Mouse (Mus musculus) large intestine, adult 2 months (tissue): ENCODE data around the gene Uqcrfs1. TPM values are rescaled to one million over a fixed set of nuclear protein-coding genes. Genes with fewer than 3 reads are reported as not detected.

Source experiments
- DNase-seq: peaks from one replicate; pipeline ENCODE4 v3.0.0-alpha.2; 2012; ENCODE audit warnings: low read depth, low spot score
- WGBS: fragments of 180-500 bp; shearing (Covaris S2); methylation state at CpG from one replicate; pipeline ENCODE4 v1.1.7; 2018; 5-methylcytosine and 5-hydroxymethylcytosine counted together
- polyA plus RNA-seq: library from polyadenylated mRNA; depleted of rRNA; stranded (reverse); fragments of >200 nt; gene quantifications from 2 replicates; pipeline ENCODE4 v1.2.3, GENCODE M21; 2012; rRNA removed

Uqcrfs1 gene
- 174 and 224 TPM in 2 replicates for polyA plus RNA-seq

- DNase-seq = peak; percentile 92
Measured at GRCm38 (mm10) chr13:30544856-30545604, at the start of gene Uqcrfs1. Gene Uqcrfs1, minus strand, starts transcription at chr13:30545362.

GRCm38 (mm10) chr13:30585786-30586185 is 40.6 kb upstream of the Uqcrfs1 start:
- DNase-seq = no peak
- 79% methylated on average over 3 of the region's 3 CpGs for WGBS

More at GRCm38 (mm10) chr13:30544856-30545604, at the start of gene Uqcrfs1:
- WGBS = under 1% methylated on average over 82 of the region's 82 CpGs

DNA sequence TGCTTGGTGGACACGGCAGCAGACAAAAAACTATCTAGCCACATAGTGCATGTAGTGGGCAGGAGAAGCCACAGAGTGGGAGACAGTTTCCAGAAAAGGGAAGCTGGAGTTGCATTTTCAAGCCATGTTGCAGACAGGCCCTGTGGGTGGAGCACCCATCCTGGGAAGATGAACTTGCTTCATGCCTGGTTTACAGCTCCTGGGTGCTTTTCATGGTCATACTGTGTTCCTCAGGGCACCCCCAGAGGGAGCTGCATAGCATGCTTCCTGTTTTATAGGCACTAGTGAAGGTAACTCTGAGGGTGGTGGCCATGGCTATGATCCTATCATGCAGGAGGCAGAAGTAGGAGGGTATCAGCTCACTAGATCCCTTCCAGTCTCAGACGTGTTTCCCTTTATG is 37.4 kb upstream of the Uqcrfs1 start:
- DNase-seq = no peak
- WGBS = 67% methylated on average over 2 of the region's 2 CpGs

GRCm38 (mm10) chr13:30578806-30579205 is 33.6 kb upstream of the Uqcrfs1 start:
- 62% methylated on average over 2 of the region's 2 CpGs for WGBS
- DNase-seq = no peak

DNA sequence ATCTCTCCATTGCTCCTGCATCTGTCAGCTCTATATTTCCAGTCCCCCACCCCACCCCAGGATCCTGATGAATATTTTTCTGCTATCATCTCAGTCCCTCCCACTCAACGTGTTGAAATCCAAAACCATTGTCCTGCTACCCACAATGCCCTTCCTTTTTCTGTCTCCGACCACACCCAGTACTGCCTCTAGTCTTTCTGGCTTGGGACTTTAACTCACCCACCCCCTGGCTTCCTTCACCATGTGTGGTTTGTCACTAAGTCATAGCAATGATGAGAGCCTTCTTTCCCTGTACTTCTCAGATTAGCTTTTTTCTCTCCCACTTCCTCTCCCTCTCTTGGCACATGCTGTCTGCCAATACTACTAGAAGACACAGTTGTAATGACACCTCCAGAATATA is 31.7 kb upstream of the Uqcrfs1 start:
- DNase-seq = no peak
- 51% methylated on average over 2 of the region's 2 CpGs for WGBS

- DNase-seq = no peak
- 79% methylated on average over 4 of the region's 4 CpGs for WGBS
Measured at GRCm38 (mm10) chr13:30572971-30573370, 27.8 kb upstream of the Uqcrfs1 start.

GRCm38 (mm10) chr13:30570182-30570581 is 25.0 kb upstream of the Uqcrfs1 start:
- no peak for DNase-seq
- 71% methylated on average over 1 of the region's 1 CpGs for WGBS

DNA sequence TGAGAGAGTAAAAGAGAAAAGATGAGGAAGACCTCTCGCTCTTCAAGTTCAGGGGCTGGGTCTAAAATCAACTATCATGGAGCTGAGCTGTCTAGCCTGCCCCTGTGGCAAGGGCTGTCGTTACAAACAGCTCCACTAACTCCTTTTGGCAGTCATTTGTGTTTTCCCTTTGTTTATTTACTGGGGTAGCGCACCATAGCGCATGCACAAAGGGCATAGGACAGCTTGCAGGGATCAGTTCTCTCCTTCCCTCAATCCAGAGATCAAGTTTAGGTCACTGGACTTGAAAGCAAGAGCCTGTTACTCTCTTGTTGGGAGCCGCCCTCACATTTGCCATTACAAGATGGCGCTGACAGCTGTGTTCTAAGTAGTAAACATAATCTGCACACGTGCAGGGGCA is 22.4 kb upstream of the Uqcrfs1 start:
- 74% methylated on average over 7 of the region's 7 CpGs for WGBS

DNA sequence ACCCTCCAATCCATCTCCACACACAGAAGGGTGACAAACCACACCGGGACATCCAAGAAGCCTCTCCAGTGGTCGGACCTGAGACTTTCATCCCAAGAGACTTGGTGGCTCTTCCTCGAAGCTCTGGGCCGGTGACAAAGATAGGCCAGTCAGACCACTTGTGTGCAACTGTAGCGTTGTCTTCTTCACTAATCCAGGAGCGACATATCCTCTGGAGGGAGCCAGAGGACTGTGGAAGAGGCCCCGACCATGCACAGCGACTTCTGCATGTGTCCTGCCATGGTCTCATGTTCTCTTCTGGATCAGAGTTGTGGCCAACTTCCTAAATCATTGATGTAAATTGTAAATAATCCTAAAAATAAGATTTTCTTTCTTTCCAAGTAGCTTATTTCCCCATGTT is 21.6 kb upstream of the Uqcrfs1 start:
- 48% methylated on average over 8 of the region's 8 CpGs for WGBS
- no peak for DNase-seq

More for the DNA sequence above, 22.4 kb upstream of the Uqcrfs1 start:
- DNase-seq = no peak

DNA sequence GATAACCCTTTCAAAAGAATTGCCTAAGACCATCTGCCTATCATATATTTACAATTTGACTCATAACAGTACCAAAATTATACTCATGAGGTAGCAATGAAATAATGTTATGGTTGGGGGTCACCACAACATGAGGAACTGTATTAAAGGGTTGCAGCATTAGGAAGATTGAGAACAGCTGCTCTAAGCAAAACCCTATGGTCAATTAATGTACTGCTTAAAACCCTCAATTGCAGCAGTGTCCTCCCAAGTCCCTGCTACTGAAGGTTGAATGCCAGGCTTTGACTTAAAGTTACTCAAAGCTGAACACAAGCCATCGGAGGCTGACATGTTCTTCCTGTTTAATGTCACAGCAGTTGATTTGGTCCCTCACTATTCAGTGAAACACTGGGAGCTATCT is 15.4 kb upstream of the Uqcrfs1 start:
- DNase-seq = no peak

DNA sequence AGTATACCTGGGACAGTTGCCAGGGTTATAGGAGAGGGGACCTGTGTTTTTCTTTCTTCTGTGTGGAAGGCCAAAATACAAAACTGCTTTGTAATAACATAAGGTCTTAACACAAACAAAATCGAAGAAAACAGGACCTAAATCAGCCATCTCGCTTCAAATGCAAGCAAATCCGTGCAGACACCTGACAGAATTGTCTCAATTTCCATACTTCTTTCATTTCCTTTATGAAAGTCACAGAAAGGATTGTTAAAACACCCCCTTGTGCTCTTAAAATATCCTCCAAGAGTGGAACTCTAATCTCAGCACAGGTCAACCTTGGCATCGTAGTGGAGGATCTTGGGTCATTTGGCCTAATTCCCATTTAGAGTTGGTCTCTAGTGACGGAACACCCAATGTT is 14.9 kb upstream of the Uqcrfs1 start:
- 86% methylated on average over 5 of the region's 5 CpGs for WGBS
- DNase-seq = no peak

More for the DNA sequence above, 15.4 kb upstream of the Uqcrfs1 start:
- WGBS = 75% methylated on average over 1 of the region's 1 CpGs

- DNase-seq = no peak
Measured at GRCm38 (mm10) chr13:30557751-30558150, 12.6 kb upstream of the Uqcrfs1 start.

DNA sequence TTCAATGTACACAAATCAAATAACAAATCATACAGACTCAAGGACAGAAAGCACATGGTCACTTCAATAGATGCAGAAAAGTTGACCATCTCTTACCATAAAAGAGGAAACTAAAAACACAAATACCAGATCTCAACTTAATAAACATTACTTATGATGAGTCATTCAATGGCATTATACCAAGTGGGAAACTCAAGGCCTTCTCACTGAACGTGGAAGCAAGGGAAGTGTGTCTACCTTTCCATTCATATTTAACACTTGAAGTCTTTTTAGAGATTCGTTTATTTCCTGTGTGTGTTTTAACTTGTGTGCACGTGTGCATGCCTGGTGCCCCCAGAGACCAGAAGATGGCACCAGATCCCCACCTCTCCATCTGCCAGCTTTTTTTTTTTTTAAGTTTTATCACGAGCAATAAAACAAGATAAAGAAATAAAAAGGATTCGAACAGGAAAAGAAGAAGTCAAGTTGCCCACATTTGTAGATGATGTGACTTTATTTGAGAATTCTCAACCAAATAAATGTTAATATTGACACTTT is 8.0 kb upstream of the Uqcrfs1 start:
- DNase-seq = no peak
- WGBS = 5% methylated on average over 5 of the region's 5 CpGs

More at GRCm38 (mm10) chr13:30557751-30558150, 12.6 kb upstream of the Uqcrfs1 start:
- WGBS = 74% methylated on average over 2 of the region's 2 CpGs

GRCm38 (mm10) chr13:30549339-30549738 is 4.2 kb upstream of the Uqcrfs1 start:
- 76% methylated on average over 5 of the region's 5 CpGs for WGBS
- no peak for DNase-seq

GRCm38 (mm10) chr13:30548835-30549234 is 3.7 kb upstream of the Uqcrfs1 start:
- DNase-seq = peak; percentile 67
- 7% methylated on average over 2 of the region's 2 CpGs for WGBS

DNA sequence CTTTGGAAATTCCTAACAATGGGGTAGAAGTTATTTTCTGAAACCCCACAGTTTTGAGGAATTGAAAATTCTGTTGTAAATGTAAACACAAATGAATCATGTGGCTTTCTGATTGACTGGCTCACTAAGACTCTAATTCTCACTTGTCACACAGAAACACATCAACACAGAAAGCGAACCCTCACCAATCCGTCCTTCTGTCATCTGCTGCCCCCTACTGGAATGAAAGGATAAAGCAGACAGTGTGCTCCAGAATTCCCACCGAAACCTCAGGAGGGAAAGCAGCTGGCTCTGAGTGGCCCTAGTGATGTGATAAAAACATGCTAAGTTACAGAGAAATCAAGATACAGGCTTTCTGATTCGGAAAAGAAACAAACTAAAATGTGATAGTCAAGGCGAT is 14.4 kb downstream of the Uqcrfs1 start:
- 18% methylated on average over 5 of the region's 5 CpGs for WGBS
- DNase-seq = no peak

GRCm38 (mm10) chr13:30524961-30525360 is 20.2 kb downstream of the Uqcrfs1 start:
- no peak for DNase-seq
- WGBS = 79% methylated on average over 8 of the region's 8 CpGs

DNA sequence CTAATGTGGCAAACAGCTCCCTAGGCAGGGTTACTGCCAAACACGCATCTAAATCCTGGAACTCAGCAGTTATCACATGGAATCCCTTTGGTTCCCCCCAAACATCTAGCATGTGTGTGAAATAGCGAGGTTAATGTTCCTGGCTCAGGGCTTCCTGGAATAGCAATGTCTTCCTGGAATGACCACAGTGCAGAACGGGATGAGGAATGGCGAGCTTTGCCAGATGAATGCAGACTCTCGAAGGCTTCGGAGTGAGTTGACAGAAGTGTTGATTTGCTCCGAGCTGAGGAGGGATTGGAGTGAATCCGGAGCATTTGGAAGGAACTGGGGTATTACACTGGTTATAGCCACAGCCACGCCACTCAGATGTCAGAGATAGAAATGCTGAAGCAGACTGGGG is 21.2 kb downstream of the Uqcrfs1 start:
- DNase-seq = no peak
- 85% methylated on average over 9 of the region's 9 CpGs for WGBS

GRCm38 (mm10) chr13:30523246-30523891 is 21.8 kb downstream of the Uqcrfs1 start:
- DNase-seq = no peak
- WGBS = 67% methylated on average over 5 of the region's 5 CpGs

DNA sequence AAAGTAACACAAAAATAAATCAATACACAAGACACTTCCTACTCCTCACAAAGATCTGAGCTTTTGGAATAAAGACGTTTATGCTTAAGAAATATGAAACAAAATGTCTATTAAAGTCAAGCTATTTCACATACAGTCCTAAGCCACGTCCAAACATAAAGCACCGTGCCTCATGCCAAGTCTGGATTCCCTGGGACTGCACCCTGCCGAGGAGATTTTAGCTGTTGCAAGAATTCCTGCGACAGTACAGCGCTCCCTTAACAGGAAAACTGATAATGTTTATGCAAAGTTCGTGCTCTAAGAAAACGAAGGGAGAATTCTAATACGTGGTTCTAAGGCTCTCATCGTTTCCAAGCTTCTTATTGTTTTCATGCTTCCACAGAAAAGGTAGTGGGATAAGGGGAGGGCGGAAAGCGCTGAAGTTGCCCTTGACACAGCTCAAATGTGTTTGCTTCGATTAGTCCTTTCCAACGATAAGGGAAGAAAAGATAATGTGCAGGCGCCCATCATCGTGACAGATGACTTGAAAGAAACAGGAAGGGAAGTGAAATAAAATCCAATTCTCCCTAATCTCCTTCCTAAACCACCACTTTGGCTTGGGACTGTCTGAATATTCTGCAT is 23.8 kb downstream of the Uqcrfs1 start:
- 75% methylated on average over 16 of the region's 16 CpGs for WGBS

More for the DNA sequence above, 23.8 kb downstream of the Uqcrfs1 start:
- no peak for DNase-seq
